Mouse (Mus musculus) MEL-GATA-1-ER (cell line): ENCODE measurements around the gene Irf2.
A peak's percentile ranks its signal among the peaks of the same experiment; 100 is the strongest.
"Not testable (repeated sequence)": the region's sequence is repeated elsewhere in the genome, so short reads cannot be mapped to it uniquely, and the experiment has no call there.

Source experiments
- DNase-seq: peaks from one replicate; pipeline ENCODE4 v3.0.0-alpha.2; 2012; ENCODE audit warnings: low read depth; ENCODE audit errors: extremely low read depth

The Irf2 gene

DNA sequence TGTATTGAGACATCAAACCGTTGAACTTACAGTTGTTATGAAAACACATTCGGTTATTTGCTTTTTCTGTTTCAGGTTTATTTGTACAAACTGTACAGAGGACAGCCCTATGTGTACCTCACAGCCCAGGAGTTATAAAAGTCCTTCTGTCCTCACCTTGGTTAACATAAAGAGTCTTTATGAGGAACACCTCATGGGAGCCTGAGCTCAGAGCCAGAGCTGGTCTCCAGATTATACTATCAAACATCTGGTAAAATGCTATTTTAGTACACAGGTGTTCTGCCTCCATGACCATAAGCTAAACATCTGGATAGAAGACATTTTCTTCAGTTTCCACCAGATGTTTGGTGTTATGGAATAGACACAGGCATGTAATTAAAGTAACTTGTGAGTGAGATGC, 13.1 kb upstream of the Irf2 start:
- DNase-seq: no peak

DNA sequence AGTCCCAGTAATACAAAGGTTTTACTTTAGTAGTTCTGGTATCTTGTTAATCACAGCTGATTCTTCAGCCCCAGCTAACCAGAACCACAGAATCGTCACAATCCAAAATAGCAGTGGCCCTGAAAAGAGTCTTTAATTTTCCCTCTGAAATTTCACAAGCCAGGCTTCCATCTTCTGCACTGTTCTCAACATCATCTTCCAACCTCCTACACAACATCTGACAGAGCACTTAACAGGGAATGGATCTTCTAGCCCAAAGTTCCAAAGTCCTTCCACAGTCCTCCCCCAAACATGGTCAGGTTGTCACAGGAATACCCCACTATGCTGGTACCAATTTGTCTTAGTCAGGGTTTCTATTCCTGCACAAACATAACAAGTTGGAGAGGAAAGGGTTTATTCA, 9.9 kb upstream of the Irf2 start:
- not testable (repeated sequence) for DNase-seq

DNA sequence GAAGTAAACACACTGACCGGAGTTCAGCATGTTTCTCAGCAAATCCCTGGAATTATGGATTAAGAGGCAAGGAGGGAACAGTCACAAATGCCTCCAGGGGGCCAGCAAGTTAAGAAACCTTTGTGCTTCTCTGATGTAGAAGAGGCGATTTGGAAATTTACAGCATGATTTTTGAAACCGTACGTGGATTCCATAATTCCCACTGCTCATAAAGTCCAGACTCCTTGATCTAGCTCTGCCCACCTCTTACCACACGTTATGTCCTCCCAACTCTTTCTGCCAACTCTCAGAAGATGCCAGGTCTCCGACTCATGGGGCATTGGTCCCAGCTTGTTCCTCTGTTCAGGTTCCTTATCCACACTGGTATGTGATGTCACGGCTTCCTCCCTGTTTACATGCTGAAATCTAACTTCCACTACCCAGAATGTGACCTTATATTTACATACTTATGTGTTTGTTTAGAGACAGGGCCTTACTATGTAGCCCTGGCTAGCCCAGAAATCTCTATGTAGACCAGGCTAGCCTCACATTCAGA, 7.1 kb upstream of the Irf2 start:
- no peak for DNase-seq

- DNase-seq: no peak
These were observed 5.9 kb upstream of the Irf2 start for GRCm38 (mm10) chr8:46733603-46734002.

DNA sequence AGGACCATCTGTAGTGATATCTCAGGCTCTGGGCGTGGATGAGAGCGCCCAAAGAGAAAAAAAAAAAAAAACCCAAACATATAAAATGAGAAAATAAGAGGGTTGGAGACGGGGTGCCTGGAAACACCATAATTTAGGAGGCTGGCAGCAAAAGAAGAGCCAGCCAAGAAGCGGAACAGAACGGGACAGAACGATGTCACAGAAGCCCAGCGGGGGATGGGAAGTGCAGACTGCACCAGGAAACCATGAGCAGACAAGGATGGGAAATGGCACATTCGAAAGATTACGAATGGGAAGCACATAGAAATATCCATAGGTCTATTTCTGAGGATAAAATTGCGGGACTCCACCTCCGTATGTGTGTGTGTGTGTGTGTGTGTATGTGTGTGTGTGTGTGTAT, 4.0 kb upstream of the Irf2 start:
- DNase-seq: no peak

DNA sequence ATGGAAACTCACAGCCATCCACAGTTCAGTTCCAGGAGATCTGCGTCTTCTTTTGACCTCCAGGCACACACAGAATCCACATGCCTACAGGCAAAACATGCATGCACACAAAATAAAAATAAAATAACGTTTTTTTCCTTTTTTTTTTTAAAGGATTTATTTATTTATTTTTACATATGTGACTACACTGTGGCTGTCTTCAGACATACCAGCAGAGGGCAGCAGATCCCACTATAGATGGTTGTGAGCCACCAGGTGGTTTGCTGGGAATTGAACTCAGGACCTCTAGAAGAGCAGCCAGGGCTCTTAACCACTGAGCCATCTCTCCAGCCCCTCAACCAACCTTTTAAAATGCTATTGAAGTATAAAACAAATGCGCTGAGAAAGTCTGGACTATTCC, 3.3 kb upstream of the Irf2 start:
- no peak for DNase-seq

DNA sequence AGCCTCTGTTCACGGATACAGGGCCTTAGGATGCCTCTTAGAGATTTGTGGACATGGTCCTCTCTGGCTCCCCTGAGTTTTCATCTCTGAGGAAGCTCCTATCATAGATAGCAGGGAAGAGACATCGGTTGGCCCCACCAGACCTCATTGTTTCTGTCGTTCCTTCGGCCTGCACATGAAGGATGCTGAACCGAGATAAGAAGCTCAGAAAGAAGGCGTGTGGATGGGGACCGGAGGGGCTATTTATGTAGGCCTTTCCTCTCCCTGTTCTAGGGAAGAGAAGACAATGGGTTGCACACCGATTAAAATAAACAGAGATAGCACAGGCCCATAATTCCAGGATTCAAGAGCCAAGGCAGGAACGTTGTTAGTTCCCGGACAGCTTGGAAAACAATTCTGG, 2.1 kb upstream of the Irf2 start:
- no peak for DNase-seq

DNA sequence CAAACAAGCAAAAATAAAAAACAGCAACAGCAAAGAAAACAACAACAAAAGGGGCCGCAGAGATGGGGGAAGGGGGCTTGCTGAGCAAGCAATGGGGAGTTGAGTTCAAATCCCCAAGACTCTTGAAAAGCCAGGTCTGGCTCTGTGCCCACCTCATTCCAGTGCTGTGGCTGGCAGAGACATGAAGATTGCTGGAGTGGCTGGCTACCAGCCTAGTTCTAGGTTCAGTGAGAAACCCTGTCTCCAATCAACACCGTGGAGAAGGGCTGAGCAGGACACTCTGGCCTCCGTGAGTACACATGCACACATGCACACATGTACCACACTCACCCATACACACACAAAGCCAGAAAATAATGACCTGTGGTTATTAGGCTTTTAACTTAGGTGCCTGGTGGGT, 1.6 kb upstream of the Irf2 start:
- DNase-seq: no peak

DNA sequence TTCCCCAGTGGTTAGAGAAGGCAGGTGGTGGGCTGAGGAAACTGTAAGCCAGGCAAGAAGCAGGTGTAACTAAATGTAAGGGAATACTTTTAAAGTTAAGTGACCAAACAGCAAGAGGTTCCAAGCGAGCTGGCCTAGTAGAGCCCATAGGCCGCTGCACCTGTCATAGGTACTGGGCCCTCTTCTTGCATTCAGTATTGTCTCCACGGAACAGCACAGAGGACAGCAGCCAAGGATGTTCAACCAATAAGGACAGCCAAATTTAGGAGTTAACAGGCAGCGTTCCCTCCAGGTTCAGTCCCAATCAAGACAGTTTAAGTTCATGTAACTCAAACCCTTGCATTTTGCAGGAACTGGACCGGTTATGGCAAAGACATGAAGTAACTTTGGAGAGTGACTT, 931 bp upstream of the Irf2 start:
- DNase-seq: no peak

- DNase-seq: no peak
These were observed 502 bp downstream of the Irf2 start for GRCm38 (mm10) chr8:46739956-46740512.

DNA sequence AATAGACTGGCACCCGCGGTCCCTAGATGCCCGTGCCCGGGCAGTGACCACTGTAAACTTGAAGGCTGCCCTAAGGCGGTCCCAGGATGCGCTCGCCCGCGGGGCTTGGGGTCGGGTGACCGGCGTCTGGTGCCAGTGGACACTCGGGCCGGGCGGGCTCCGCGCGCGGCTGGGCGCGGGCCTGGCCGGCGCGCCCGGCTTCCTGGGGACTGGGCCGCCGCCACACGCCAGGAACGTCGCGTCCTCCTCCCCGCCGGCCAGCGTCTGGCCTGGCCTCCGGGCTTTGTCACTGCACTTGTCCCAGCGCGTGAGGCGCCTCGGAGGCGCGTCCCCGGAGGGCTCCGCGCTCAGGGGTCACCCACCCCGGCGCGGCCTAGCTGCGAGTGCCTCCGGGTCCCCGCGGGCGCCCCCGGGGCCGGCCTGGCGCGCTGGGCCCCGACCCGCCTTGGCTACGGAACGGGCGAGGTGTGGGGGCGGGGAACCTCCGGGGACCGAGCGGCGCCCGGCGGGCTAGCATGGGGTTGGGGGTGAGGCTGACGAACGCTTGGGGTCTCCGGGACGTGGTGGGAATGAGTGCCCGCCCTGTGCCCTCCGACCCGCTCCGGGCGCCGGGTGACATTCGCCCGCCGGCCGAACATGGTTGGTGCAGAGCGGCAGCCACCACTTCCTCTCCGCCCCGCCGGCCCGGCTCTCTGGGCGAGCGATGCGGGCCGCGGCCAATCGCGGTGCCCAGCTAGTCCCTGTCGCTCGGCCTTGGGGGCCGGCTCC, 1.2 kb downstream of the Irf2 start:
- DNase-seq: no peak

- DNase-seq: no peak
These were observed 1.8 kb downstream of the Irf2 start for GRCm38 (mm10) chr8:46741281-46741791.

DNA sequence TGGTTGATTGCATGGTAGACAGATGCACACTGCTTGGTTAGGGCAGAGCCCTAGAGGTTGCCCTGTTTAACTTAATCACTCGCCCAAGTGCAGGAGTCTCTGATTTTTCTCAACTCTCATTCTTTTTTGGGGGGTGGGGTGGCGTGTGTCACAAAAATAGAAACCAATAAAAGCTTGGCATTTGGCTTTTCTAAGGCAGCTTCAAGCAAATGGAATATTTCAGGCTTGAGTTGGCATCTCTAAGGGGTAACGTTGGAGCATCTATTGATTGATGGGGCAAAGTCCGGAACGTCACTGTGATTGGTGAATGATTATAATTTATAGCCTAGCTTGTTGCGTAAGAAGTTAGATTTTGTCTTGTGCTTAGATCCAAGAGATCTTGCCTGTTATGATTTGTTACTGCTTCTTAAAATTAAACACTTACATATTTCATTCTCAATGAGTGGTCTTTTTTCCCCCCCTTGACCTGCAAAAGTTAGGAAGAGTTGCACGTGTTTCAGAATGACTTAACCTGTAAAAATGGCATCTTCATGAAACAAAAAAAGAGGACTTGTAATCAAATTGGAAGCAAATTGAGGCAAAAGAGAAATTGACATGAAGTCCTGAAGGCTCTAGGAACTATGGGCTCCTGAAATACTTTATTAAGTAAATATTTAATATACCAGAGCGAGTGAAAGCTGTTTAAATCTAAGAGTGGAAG, 2.6 kb downstream of the Irf2 start:
- DNase-seq: no peak

DNA sequence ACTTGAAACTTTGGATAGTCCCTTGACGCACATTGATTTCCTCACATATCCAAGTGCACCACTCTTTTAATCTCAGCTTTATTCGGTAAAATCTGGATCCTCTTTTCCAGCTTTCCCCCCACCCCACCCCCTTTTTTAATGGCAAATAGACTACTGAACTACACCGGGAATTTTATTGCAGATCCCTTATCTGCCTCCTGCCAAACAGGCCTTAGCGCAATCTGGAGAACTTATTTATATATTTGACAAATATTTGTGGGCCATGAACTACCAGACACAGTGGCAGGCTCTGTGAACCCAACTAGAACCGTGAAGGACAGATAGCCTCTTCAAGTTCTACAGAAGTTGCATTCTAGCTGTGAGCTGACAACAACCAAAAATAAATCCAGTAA, 3.2 kb downstream of the Irf2 start:
- no peak for DNase-seq

DNA sequence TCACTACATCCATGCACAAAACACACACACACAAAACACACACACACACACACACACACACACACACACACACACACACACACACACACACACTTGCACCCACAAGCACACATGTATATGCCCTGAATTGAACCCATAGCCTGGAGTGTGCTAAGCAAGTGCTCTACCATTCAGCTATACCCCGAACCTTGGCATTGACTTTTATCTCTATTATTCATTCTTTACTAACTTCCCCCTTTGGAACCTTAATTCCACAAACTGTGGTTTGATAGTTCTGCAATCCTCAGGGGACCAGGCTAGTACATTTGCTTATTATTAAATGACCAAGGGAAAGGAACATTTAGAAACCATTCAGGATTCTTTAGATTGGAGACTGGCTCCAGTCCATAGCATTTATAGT, 5.9 kb downstream of the Irf2 start:
- peak; percentile 69 for DNase-seq

DNA sequence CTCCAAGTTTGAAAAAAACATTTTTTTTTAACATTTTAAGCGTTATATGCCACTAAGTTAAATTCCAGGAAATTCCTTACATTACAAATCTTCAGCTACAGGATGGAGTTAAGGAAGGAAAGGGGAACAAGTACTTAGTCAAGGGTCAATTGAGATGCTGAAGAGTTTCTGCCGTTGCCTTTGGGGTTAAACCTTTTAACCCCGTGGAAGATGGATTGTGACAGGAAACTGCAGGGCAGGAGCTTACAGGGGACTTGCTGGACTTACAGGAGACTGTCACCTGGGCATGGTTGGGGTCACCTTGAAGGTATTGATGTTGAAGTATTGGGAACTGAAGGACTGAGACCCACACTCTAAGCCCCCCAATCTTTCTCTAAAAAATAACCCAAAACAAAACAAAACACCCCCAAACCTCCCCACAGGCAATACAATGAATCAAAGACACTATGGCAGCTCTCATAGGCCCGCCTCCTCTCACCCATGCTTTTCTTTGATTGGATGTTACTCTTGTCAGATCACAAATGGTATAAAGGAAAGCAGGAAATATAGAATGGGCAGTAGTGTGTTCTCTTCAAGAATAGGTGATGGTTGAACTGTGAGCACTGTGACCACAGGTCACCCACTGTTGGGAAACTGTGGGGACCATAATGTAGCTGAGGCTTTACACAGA, 7.9 kb downstream of the Irf2 start:
- DNase-seq: no peak

DNA sequence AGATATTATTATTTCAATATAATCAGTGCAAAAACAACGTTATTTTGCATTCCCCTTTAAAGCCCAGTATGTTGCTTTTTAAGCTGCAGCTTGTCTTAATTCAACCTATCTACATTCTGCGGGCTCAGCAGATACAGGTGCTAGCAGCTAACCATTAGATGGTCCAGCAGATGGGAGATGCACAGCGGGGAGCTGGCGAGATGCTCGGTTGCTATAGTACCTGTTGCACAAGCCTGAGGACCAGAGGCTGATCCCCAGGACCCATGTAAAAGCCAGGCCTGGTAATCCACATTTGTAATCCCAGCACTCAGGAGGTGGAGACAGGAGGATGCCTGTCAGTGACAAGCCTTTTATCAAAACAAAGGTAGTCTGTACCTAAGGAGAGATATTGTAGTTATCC, 10.5 kb downstream of the Irf2 start:
- DNase-seq: no peak

DNA sequence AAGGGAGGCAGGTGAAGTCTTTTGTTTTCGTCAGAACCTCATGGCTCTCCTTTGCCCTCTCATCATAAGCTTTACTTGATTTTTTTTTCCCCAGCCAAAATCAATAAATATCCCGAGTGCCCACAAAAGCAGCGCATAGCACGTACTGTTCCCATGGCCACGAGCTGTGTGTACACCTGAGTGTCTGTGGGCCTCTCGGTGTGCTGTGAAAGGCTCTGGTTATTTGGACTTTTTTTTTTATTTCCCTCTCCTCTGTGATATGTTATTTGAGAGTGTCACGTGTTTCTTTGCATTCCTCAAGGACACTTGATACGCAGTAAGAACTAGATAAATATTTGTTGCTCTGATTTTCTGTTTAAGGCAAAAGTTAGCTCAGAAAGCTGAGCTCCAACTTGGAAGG, 11.0 kb downstream of the Irf2 start:
- DNase-seq: no peak

DNA sequence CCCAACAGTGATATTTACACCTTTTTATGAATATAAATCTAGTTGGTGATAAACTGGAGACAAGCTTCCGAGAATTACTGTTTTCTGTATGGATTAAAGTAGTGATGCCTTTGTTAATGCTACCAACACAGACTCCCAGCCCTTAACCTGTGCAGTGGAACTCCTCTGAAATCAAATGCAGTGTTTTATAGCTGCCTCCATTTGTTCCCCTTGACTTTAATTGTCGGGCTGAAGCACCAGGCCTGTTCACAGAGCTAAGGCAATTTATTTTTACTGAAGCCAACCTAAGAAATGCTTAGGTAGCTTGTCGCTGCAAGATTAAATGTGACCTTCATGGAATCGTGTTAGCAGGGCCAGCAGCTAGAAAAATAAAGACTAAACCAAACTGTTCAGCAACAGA, 11.6 kb downstream of the Irf2 start:
- DNase-seq: no peak

DNA sequence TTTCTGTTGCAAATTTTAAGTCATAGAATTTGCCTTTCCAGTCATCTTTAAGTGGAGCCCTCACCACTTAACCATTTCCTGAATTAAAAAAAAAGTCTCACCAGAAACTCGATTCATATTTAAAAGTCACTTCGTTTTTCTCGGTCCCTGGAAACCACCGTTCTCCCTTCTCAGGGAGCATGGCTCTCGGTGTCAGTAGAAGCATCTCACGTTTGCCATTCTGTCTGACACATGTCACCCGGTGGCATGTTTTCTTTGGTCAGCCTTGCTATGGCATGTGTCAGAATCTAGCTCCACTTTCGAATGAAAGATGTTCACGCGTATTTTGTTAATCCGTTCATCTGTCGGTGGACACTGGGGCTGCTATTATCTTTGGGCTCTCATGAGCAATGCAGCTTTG, 13.5 kb downstream of the Irf2 start:
- DNase-seq: no peak

DNA sequence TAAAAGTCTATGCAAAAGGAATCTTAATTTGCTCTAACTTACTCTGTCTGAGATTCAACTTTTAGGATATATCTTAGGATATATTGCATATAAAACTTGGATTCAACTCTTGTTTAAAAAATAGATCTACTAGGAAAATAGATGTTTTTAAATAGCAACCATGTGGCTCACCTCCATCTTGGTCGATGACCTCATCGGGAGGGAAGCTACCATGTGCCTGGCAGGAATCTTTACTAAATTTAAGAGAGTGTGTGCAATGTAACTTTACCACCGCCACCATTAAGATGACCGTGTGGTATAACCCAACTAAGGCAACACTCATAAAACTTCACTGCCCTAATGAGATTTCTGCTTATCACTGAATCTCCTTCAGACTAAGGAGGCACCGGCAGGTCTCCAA, 14.8 kb downstream of the Irf2 start:
- DNase-seq: no peak
